Mouse (Mus musculus) forebrain, postnatal 0 days (tissue): Measurements from ENCODE around the gene U90926. TPM values are rescaled to one million over a fixed set of nuclear protein-coding genes. Genes with fewer than 3 reads are reported as not detected.

Source experiments
- ATAC-seq: fragments of 200-750 bp; cut with Nextera tagmentation; 2 replicates; pipeline ENCODE4 v1.8.0; 2017; ENCODE audit warnings: mild to moderate bottlenecking, moderate library complexity
- DNase-seq: peaks from one replicate; pipeline ENCODE4 v3.0.0-alpha.2; 2015
- H3K27ac ChIP-seq: fragments of 300-500 bp; sonication (generic); 2 replicates; pipeline ENCODE4 v1.5.1; 2014; ENCODE audit warnings: low read depth, mild to moderate bottlenecking, antibody characterized with exemption, low read length, moderate library complexity, mixed read lengths
- H3K27me3 ChIP-seq: fragments of 300-500 bp; sonication (generic); 2 replicates; pipeline ENCODE4 v1.6.1; 2014; ENCODE audit warnings: mild to moderate bottlenecking, low read length, mixed read lengths; ENCODE audit not compliant: insufficient read depth
- H3K36me3 ChIP-seq: fragments of 300-500 bp; sonication (generic); 2 replicates; pipeline ENCODE4 v1.6.1; 2014; ENCODE audit warnings: mild to moderate bottlenecking, moderate library complexity; ENCODE audit not compliant: insufficient read depth
- H3K4me1 ChIP-seq: fragments of 300-500 bp; sonication (generic); 2 replicates; pipeline ENCODE4 v1.6.1; 2014; ENCODE audit warnings: antibody characterized with exemption; ENCODE audit not compliant: insufficient read depth
- H3K4me2 ChIP-seq: fragments of 300-500 bp; sonication (generic); 2 replicates; pipeline ENCODE4 v1.6.1; 2014; ENCODE audit warnings: low read depth, mild to moderate bottlenecking, moderate library complexity
- H3K4me3 ChIP-seq: fragments of 300-500 bp; sonication (generic); 2 replicates; pipeline ENCODE4 v1.5.1; 2014; ENCODE audit warnings: low read depth, low read length, mixed read lengths
- H3K9ac ChIP-seq: fragments of 300-500 bp; sonication (generic); 2 replicates; pipeline ENCODE4 v1.6.1; 2014; ENCODE audit warnings: mild to moderate bottlenecking
- H3K9me3 ChIP-seq: fragments of 300-500 bp; sonication (generic); 2 replicates; pipeline ENCODE4 v1.6.1; 2016; ENCODE audit warnings: low read length
- CTCF ChIP-seq: sonication (generic); IDR thresholded peaks from 2 replicates; pipeline ENCODE4 v1.5.1; 2016; ENCODE audit warnings: antibody characterized with exemption, control low read depth, low read depth
- WGBS: fragments of 180-500 bp; shearing (Covaris S2); extraction: QIAGEN DNeasy Blood & Tissue Kit; methylation state at CpG from one replicate; pipeline ENCODE4 v1.1.7; 2014; 5-methylcytosine and 5-hydroxymethylcytosine counted together
- polyA plus RNA-seq: library from polyadenylated mRNA; unstranded; fragments of >200 nt; fragmentation: Nextera tagmentation; extraction: Ambion mirVana; gene quantifications from 2 replicates; pipeline ENCODE4 v1.2.1, GENCODE M21; 2015
- total RNA-seq: library from RNA; depleted of rRNA; stranded (reverse); fragments of >200 nt; gene quantifications from 2 replicates; pipeline ENCODE4 v1.2.3, GENCODE M21; 2014

Gene U90926
- total and polyA plus RNA-seq, 2 experiments from 2014 or later, result not detected

GRCm38 (mm10) chr5:92218915-92219793 lies 3.9 kb upstream of the U90926 start:
- Histone ChIP-seq H3K4me2 (0 out of 2 replicates have a peak overlapping the region, but pooled peaks have one; percentile 3), H3K27ac (peak overlapping the region; percentile 10; the same call in 1 of the 2 replicates), H3K9me3 (no peaks in the 10 kb centered on the region), H3K27me3 (no peaks in the 10 kb centered on the region), H3K4me3 (no peak overlapping the region), H3K9ac (no peak overlapping the region), H3K4me1 (no peaks in the 10 kb centered on the region), H3K36me3 (no peaks in the 10 kb centered on the region)
- DNase-seq, result peak; percentile 31
- ATAC-seq, result peak; percentile 91
- 27% methylated on average over 17 of the region's 17 CpGs for WGBS
- TF ChIP-seq CTCF, result no peak

- Histone ChIP-seq H3K4me2 (no peak overlapping the region), H3K36me3 (no peaks in the 10 kb centered on the region), H3K9me3 (no peaks in the 10 kb centered on the region), H3K4me3 (no peak overlapping the region), H3K4me1 (no peaks in the 10 kb centered on the region), H3K27ac (no peak overlapping the region), H3K9ac (no peak overlapping the region), H3K27me3 (no peaks in the 10 kb centered on the region)
- no peak for TF ChIP-seq CTCF
- 87% methylated on average over 4 of the region's 4 CpGs for WGBS
- ATAC-seq, result no peak
- no peak for DNase-seq
Measured at GRCm38 (mm10) chr5:92212231-92212630, 3.0 kb downstream of the U90926 start.

GRCm38 (mm10) chr5:92210205-92210604 lies 5.0 kb downstream of the U90926 start:
- no peak overlapping the region for H3K4me3 ChIP-seq
- no peaks in the 10 kb centered on the region; the same call in 1 of the 2 replicates for H3K36me3 ChIP-seq
- no peak overlapping the region for H3K9ac ChIP-seq
- no peaks in the 10 kb centered on the region for H3K4me1 ChIP-seq
- no peak overlapping the region for H3K27ac ChIP-seq
- ATAC-seq, result no peak
- no peak for DNase-seq
- no peak for TF ChIP-seq CTCF
- WGBS, result 82% methylated on average over 8 of the region's 8 CpGs
- no peaks in the 10 kb centered on the region for H3K27me3 ChIP-seq
- H3K9me3 ChIP-seq, result no peaks in the 10 kb centered on the region
- H3K4me2 ChIP-seq, result no peak overlapping the region

- TF ChIP-seq CTCF, result no peak
- Histone ChIP-seq H3K4me3 (no peak overlapping the region), H3K27ac (no peak overlapping the region), H3K9me3 (no peaks in the 10 kb centered on the region), H3K4me1 (no peaks in the 10 kb centered on the region), H3K9ac (no peak overlapping the region), H3K4me2 (no peak overlapping the region), H3K27me3 (no peaks in the 10 kb centered on the region), H3K36me3 (peaks cover 32% of the 10 kb centered on the region)
- 94% methylated on average over 6 of the region's 6 CpGs for WGBS
- no peak for ATAC-seq
- no peak for DNase-seq
Measured at GRCm38 (mm10) chr5:92206121-92206520, 9.1 kb downstream of the U90926 start.

GRCm38 (mm10) chr5:92205706-92206105 lies 9.5 kb downstream of the U90926 start:
- ATAC-seq (no peak), DNase-seq (no peak)
- Histone ChIP-seq H3K4me2 (no peak overlapping the region), H3K9ac (no peak overlapping the region), H3K36me3 (peaks cover 36% of the 10 kb centered on the region), H3K9me3 (no peaks in the 10 kb centered on the region), H3K27me3 (no peaks in the 10 kb centered on the region), H3K27ac (no peak overlapping the region), H3K4me3 (no peak overlapping the region), H3K4me1 (no peaks in the 10 kb centered on the region)
- 90% methylated on average over 5 of the region's 5 CpGs for WGBS
- TF ChIP-seq CTCF, result no peak

- no peak for TF ChIP-seq CTCF
- no peaks in the 10 kb centered on the region for H3K27me3 ChIP-seq
- no peak for ATAC-seq
Measured at GRCm38 (mm10) chr5:92205184-92205583, 10.0 kb downstream of the U90926 start.

More at GRCm38 (mm10) chr5:92205184-92205583, 10.0 kb downstream of the U90926 start:
- Histone ChIP-seq H3K4me2 (no peak overlapping the region), H3K4me3 (no peak overlapping the region), H3K36me3 (peaks cover 40% of the 10 kb centered on the region), H3K9ac (no peak overlapping the region), H3K27ac (no peak overlapping the region), H3K9me3 (no peaks in the 10 kb centered on the region), H3K4me1 (no peaks in the 10 kb centered on the region)
- WGBS, result 95% methylated on average over 7 of the region's 7 CpGs
- no peak for DNase-seq
